Mouse (Mus musculus) erythroblast, embryonic 14.5 days (primary cell): ENCODE data around the gene Hdac1.

Source experiments
- GATA1 ChIP-seq: IDR thresholded peaks from 2 replicates; pipeline ENCODE4 v1.6.1; 2012; ENCODE audit warnings: low read length, inconsistent platforms, mixed read lengths
- TAL1 ChIP-seq: IDR thresholded peaks from 3 replicates; pipeline ENCODE4 v1.6.1; 2012; ENCODE audit warnings: low read length, inconsistent platforms, mixed read lengths

- no peak for TF ChIP-seq GATA1
- TF ChIP-seq TAL1, result no peak
Measured at GRCm38 (mm10) chr4:129525889-129526288, 16.6 kb downstream of the Hdac1 start.
